Mouse (Mus musculus) liver, postnatal 0 days (tissue): ENCODE measurements around the gene Arrdc2. TPM values are rescaled to one million over a fixed set of nuclear protein-coding genes. Genes with fewer than 3 reads are reported as not detected.

Source experiments
- ATAC-seq: fragments of 200-750 bp; cut with Nextera tagmentation; 2 replicates; pipeline ENCODE4 v1.8.0; 2017; ENCODE audit warnings: mild to moderate bottlenecking, moderate library complexity
- DNase-seq: peaks from one replicate; pipeline ENCODE4 v3.0.0-alpha.2; 2016
- H3K27ac ChIP-seq: fragments of 300-500 bp; sonication (generic); 2 replicates; pipeline ENCODE4 v1.5.1; 2014; ENCODE audit warnings: antibody characterized with exemption, moderate library complexity, mild to moderate bottlenecking, low read depth
- H3K27me3 ChIP-seq: fragments of 300-500 bp; sonication (generic); 2 replicates; pipeline ENCODE4 v1.6.1; 2014; ENCODE audit warnings: low read length, control low read depth, mixed read lengths; ENCODE audit not compliant: insufficient read depth
- H3K36me3 ChIP-seq: fragments of 300-500 bp; sonication (generic); replicated peaks from 2 replicates; pipeline ENCODE4 v1.6.1; 2014; ENCODE audit warnings: mild to moderate bottlenecking, control low read depth, low read length, moderate library complexity, mixed read lengths; ENCODE audit not compliant: insufficient read depth
- H3K4me1 ChIP-seq: fragments of 300-500 bp; sonication (generic); 2 replicates; pipeline ENCODE4 v1.6.1; 2014; ENCODE audit warnings: antibody characterized with exemption, mild to moderate bottlenecking, control low read depth; ENCODE audit not compliant: insufficient read depth
- H3K4me2 ChIP-seq: fragments of 300-500 bp; sonication (generic); 2 replicates; pipeline ENCODE4 v1.6.1; 2014; ENCODE audit warnings: low read depth, mild to moderate bottlenecking, low read length, moderate library complexity, mixed read lengths
- H3K4me3 ChIP-seq: fragments of 300-500 bp; sonication (generic); 2 replicates; pipeline ENCODE4 v1.5.1; 2014; ENCODE audit warnings: low read depth, low read length
- H3K9ac ChIP-seq: fragments of 300-500 bp; sonication (generic); replicated peaks from 2 replicates; pipeline ENCODE4 v1.6.1; 2014; ENCODE audit warnings: mild to moderate bottlenecking, moderate library complexity
- H3K9me3 ChIP-seq: fragments of 300-500 bp; sonication (generic); 2 replicates; pipeline ENCODE4 v1.6.1; 2016; ENCODE audit warnings: mild to moderate bottlenecking, control low read depth, low read length, mixed read lengths
- CTCF ChIP-seq: sonication (generic); IDR thresholded peaks from 2 replicates; pipeline ENCODE4 v1.5.1; 2016; ENCODE audit warnings: antibody characterized with exemption, low read depth
- EP300 ChIP-seq: IDR thresholded peaks from 2 replicates; pipeline ENCODE4 v1.6.1; 2016; ENCODE audit warnings: antibody characterized with exemption, low read depth, mild to moderate bottlenecking
- WGBS: fragments of 180-500 bp; shearing (Covaris S2); extraction: QIAGEN DNeasy Blood & Tissue Kit; methylation state at CpG from one replicate; pipeline ENCODE4 v1.1.7; 2014; ENCODE audit not compliant: insufficient replicate concordance; 5-methylcytosine and 5-hydroxymethylcytosine counted together
- polyA plus RNA-seq: library from polyadenylated mRNA; unstranded; fragments of >200 nt; fragmentation: Nextera tagmentation; extraction: Ambion mirVana; gene quantifications from 2 replicates; pipeline ENCODE4 v1.2.1, GENCODE M21; 2015

Arrdc2 gene
- polyA plus RNA-seq, 1 experiment from 2014 or later, result 6.1 TPM

DNA sequence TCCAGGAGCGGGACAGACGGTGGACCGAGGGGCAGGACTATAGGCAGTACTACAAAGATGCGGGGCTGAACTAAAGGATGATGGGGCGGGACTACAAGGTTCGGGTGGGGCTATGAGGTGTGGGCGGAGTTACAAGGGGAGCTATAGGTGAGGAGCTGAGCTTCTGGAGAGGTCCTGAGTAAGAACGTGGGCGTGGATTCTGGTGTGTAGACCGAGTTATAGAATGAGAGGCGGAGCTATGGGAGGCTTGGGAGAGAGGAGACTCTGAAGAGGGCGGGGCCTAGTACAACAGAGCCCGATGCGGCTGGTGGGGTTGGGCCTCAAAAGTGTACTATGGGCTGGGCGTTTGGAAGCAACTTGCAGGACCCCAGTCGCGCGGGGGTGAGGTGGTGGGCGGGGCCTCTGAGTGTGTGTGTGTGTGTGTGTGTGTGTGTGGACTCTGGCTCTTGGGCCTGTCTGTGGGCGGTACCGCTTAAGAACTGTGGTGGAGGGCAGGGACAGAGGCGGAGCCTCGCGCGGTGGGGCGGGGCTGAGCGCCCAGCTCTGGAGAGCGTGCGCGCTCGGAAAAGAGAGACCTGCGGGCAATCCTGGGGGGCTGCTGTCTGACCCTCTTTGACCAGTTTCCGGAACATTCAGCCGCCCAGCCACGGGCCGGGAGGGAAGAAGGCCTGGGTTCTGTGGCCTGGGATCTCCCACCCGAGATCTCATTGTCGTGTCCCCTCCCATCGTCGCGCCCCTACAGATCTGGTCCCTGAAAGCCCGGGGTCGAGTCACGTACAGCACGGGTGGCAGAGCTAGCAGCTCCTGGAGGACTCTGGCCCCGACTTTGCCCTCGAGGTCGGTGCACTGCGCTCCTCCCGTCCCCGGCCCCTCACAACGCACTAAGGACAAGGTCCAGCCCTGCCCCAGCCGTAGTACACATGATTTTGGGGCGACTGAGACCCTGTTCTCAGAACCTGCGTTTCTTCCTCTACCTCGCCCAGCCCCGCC is 42.1 kb downstream of the Arrdc2 start:
- H3K4me1 ChIP-seq, result peaks cover 61% of the 10 kb centered on the region
- peak; percentile 93 for DNase-seq
- peak overlapping the region; percentile 62 for H3K4me3 ChIP-seq
- peaks cover 12% of the 10 kb centered on the region for H3K27me3 ChIP-seq
- peak overlapping the region; percentile 92 for H3K27ac ChIP-seq
- WGBS, result under 1% methylated on average over 52 of the region's 57 CpGs
- peak; percentile 80 for ATAC-seq
- peak overlapping the region; percentile 93 for H3K4me2 ChIP-seq
- no peaks in the 10 kb centered on the region for H3K9me3 ChIP-seq
- H3K36me3 ChIP-seq, result 0 out of 2 replicates have a peak, but pooled peaks cover 4% of the 10 kb centered on the region
- TF ChIP-seq CTCF (no peak), EP300 (no peak)
- peak overlapping the region; percentile 56 for H3K9ac ChIP-seq

DNA sequence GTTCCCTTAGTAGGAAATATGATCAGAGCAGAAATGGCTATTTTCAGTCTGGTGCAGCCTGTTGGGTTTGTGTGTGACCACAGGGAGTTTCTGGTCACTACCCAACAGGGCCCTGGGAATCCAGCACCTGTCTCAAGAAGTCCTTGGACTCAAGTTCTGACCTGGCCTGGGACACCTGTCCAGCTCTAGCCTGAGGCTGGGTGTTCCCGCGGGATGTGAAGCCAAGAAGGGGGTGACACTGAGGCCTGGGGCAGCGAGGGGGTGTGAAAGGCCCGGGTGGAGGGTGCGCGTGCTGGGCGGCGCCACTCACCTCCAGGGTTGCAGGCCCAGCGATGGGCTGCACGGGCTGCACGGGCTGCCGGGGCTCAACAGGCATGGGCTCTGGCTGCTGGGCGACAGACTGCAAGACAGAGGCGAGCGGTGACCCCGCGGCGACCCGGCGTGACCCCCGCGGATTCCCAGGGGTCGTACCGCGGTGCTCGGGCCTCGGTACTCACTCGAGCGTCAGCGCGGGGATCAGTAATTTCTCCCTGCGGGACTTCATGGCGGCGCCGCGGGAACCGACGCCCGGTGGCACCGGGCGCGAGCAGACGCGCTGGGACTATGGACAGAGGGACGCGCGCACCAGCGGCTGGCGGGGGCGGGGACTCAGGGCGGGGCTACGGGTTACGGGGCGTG is 43.0 kb downstream of the Arrdc2 start:
- TF ChIP-seq EP300 (no peak), CTCF (no peak)
- Histone ChIP-seq H3K36me3 (0 out of 2 replicates have a peak, but pooled peaks cover 4% of the 10 kb centered on the region), H3K4me3 (peak overlapping the region; percentile 62), H3K27me3 (peaks cover 12% of the 10 kb centered on the region), H3K9me3 (no peaks in the 10 kb centered on the region), H3K9ac (peak overlapping the region; percentile 74), H3K27ac (peak overlapping the region; percentile 58; the same call in 1 of the 2 replicates), H3K4me1 (peaks cover 61% of the 10 kb centered on the region), H3K4me2 (peak overlapping the region; percentile 93)
- 6% methylated on average over 42 of the region's 54 CpGs for WGBS
- DNase-seq (peak; percentile 97), ATAC-seq (no peak)

DNA sequence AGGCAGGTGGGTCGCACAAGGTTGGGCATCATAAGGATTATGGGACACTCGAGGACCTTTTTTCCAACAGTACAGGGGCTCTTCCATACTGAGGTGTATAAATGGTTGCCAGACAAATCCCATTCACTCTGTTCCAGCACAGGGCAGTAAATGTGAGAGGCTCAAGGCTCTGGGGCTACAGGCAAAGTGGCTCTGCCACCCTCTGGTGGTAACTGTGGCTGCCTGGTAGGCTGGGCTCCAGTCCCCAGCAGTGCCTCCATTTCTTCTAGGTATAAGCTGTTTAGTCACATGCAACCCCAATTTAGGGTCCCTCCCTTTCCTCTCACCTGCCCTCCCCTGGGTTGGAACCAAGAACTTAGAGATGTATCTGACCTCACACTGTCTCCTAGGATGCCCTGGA is 44.1 kb downstream of the Arrdc2 start:
- H3K4me3 ChIP-seq, result peak overlapping the region; percentile 62; the same call in 1 of the 2 replicates
- H3K9me3 ChIP-seq, result no peaks in the 10 kb centered on the region
- H3K36me3 ChIP-seq, result 0 out of 2 replicates have a peak, but pooled peaks cover 4% of the 10 kb centered on the region
- DNase-seq (no peak), ATAC-seq (no peak)
- H3K4me2 ChIP-seq, result peak overlapping the region; percentile 93
- no peak overlapping the region for H3K9ac ChIP-seq
- H3K4me1 ChIP-seq, result peaks cover 64% of the 10 kb centered on the region
- WGBS, result 84% methylated on average over 2 of the region's 2 CpGs
- no peak for TF ChIP-seq EP300
- TF ChIP-seq CTCF, result peak; percentile 40; the same call in 1 of the 2 replicates
- peaks cover 12% of the 10 kb centered on the region for H3K27me3 ChIP-seq
- no peak overlapping the region for H3K27ac ChIP-seq

DNA sequence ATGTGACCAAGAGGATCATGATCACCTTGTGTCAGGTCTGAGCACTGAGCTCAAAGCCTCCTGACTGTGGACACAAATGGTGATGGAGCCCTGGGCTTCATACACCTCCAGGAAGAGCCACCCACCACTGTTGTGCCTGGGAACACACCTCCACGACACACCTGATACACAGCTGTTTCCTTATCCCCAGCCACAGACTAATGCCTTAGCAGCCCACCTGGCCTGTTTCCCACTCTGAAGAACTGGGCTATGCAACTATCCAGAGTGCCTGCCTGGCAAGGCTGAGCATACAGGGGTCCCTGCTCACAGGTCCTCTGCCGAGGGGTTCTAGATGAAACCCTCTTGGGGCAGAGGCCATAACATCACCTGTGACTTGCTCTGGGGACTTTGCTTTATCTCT is 45.3 kb downstream of the Arrdc2 start:
- H3K4me1 ChIP-seq, result peaks cover 62% of the 10 kb centered on the region
- H3K4me2 ChIP-seq, result no peak overlapping the region
- DNase-seq (no peak), ATAC-seq (no peak)
- H3K27me3 ChIP-seq, result peaks cover 6% of the 10 kb centered on the region; the same call in 1 of the 2 replicates
- H3K9me3 ChIP-seq, result no peaks in the 10 kb centered on the region
- WGBS, result 67% methylated on average over 2 of the region's 2 CpGs
- H3K4me3 ChIP-seq, result no peak overlapping the region
- H3K36me3 ChIP-seq, result peaks cover 8% of the 10 kb centered on the region
- no peak overlapping the region; the same call in 1 of the 2 replicates for H3K9ac ChIP-seq
- no peak overlapping the region for H3K27ac ChIP-seq
- TF ChIP-seq EP300, result no peak
- TF ChIP-seq CTCF, result no peak

DNA sequence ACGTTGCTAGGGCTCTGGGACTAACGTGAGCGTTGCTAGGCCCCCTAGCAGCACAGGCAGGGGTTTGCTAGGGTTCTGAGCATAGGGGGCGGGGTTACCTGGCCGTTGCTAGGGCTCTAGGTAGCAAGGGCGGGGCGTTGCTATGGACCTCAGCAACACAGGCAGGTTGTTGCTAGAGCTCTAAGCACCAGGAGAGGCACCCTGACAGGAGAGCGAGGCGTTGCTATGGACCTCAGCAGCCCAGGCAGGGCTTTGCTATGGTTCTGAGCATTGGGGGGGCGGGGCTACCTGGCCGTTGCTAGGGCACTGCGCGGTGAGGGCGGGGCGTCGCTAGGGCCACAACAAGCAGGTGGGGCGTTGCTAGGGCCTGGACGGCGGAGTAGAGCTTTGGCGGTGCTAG is 46.8 kb downstream of the Arrdc2 start:
- Histone ChIP-seq H3K36me3 (peaks cover 23% of the 10 kb centered on the region), H3K4me2 (peak overlapping the region; percentile 85), H3K9me3 (no peaks in the 10 kb centered on the region), H3K27ac (0 out of 2 replicates have a peak overlapping the region, but pooled peaks have one; percentile 49), H3K4me1 (peaks cover 55% of the 10 kb centered on the region), H3K4me3 (peak overlapping the region; percentile 56), H3K9ac (peak overlapping the region; percentile 77; the same call in 1 of the 2 replicates), H3K27me3 (no peaks in the 10 kb centered on the region)
- DNase-seq, result peak; percentile 79
- ATAC-seq, result peak; percentile 2
- no peak for TF ChIP-seq CTCF
- no peak for TF ChIP-seq EP300
- WGBS, result under 1% methylated on average over 20 of the region's 20 CpGs
